Mouse (Mus musculus) monocyte, adult 2 months (primary cell): Measurements from ENCODE around the gene Dennd2a.
A peak's percentile ranks its signal among the peaks of the same experiment; 100 is the strongest.

Source experiments
- DNase-seq, 2 experiments: peaks; one replicate each; pipeline ENCODE4 v3.0.0; 2022; ENCODE audit warnings: low spot score in 2 of 2, low read depth in 1 of 2

Dennd2a gene

DNA sequence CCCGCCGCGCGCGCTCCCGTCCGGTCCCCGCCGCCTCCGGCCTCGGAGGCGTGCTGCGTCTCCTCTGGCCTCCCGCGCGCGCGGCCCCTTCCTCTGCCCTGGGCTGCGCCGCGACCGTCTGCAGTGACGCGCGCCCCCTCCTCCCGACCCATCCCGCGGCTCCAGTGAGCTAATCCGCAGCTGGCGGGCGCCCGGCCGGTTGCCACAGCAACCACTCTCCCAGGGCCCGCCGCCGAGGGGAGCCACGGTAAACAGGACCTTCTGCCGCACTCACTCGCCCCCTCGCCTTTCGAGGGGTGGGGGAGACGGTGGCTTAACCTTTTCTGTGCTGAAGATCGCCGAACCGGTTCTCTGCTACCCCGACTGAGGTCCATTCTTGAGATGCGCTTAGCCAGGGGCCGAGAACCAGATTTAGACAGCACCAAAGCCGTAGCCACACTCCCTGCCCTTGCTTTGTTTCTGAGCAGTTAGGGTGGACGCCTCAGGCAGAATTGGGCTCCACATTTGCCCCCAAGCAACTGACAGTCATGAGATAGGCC is at the start of gene Dennd2a:
Dennd2a (minus strand) TSS at position 145 of the 539 bp plus-strand sequence.
- no peak for DNase-seq

DNA sequence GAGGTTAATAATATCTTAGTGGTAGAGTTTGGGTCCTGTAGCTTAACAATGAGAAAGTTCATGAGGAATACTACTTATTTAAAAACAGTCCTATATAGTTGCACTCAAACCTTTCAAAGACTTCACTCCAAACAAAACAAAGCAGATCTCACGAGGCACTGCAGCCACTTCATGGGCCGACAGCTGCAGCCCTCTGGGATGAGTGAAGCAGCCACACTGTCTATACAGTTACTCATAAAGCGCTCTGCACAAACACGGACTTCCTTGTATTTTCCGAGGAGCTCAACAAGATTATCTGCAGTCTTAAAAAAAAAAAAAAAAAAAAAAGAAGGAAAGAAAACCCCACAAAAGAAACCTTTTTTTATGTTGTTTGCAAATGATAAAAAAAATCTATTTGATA is 49.7 kb upstream of the Dennd2a start:
- no peak for DNase-seq

DNA sequence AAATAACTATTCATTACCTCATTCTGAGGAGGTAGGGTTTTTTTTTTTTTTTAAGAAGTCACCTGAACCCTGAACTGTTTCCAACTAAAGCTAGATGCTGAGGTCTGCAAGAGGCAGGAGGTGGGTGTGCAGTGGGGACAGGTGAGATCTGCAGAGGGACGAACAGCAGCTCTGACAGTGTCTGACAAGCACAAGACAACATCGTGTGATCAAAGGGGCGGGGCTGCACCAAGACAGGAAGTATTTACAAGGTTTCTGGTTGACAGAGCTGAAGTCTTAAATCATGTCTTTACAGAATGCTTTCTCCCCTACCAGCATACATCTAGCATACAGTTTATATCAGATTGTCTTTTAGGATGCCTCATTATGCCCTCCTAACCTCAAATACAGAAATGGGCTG is 49.2 kb upstream of the Dennd2a start:
- DNase-seq = no peak

DNA sequence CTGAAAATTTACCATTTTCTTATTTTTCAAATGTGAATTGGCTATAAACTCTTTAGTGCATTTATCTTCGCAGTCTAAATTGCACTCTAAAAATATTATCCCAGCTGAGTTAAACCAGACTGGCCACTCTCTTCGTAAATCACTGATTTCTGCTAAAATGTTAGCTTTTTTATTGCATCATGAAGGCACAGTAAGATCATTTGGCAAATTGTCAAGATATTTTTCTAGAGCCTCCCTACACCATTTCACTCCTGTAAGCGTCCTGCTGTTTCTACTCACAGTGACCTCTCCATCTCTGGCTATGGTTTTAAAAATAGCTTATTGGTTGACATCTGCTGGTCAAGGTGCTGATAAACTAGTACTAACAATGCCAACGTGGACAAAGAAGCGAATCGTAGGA is 48.4 kb upstream of the Dennd2a start:
- no peak for DNase-seq

- DNase-seq = no peak
Observed at GRCm38 (mm10) chr6:39604565-39604964, 46.9 kb upstream of the Dennd2a start.

DNA sequence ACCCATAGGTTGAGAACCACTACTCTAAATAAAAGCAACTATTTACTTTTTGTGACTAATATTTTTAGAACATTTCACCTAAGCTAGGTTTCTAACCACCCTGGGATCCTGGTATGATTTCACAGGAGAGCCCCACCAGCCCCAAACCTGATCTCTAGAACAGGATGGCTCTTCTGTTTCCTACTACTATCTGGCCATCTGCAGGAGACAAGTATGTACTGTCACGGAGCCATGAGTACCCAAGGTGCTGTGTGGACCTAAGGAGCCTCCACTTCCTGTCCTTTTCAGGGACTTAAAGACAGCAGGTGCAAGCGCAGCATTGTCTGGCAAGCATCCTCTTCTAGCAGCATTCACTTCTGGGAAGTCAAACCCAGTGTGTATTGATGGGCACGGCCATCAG is 44.2 kb upstream of the Dennd2a start:
- no peak for DNase-seq

DNA sequence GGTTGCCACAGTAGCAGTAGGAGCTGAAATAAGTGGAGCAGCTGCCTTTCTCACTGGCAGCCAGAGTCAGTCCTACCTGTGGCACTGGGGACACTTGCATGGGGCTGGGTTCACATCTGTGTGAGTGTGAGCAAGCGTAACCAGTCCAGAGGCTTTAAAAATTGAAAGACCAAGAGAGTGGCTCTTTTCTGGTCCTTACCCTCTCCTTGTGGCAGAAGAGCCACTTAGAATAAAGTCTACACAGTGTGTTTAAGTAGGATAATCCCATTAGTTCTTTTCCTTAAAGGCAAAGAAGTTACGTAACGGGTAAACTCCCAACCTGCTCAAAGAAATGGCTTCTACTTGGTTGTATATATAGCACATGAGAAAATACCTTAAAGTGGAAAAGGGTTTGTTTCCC is 43.2 kb upstream of the Dennd2a start:
- no peak for DNase-seq

- peak; percentile 79 to 88 for DNase-seq
Observed at GRCm38 (mm10) chr6:39592401-39593214, 34.9 kb upstream of the Dennd2a start, which contains the start of gene Ndufb2. Ndufb2 (plus strand) TSS chr6:39592574.

GRCm38 (mm10) chr6:39591481-39591880 is 33.8 kb upstream of the Dennd2a start:
- no peak for DNase-seq

- DNase-seq = no peak
Observed at GRCm38 (mm10) chr6:39585517-39585916, 27.9 kb upstream of the Dennd2a start, which contains the start of gene Gm42420. Gm42420 (plus strand) TSS chr6:39585753.

- no peak for DNase-seq
Observed at GRCm38 (mm10) chr6:39581087-39581784, 23.6 kb upstream of the Dennd2a start.

- DNase-seq = no peak
Observed at GRCm38 (mm10) chr6:39580558-39580957, 22.9 kb upstream of the Dennd2a start.

DNA sequence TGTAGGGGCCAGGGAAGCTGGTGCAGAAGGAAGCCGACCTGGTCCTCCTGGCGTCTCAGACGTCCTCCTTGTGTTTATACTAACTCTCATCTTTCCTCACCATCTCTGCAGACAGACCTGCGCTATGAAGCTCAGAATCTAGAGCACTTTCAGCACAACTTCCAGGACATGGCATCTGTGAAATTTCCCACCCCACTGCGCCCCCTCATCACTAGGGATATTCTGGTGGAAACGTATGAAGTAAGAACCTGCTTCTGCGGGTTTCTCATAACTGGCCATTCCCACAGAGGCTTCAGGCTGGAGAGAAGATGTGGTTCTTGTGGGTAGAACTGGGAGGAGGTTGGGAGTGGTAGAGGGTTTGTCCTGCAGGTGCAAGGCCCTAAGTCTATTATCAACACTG is 21.9 kb upstream of the Dennd2a start:
- no peak for DNase-seq

GRCm38 (mm10) chr6:39574951-39575350 is 17.3 kb upstream of the Dennd2a start:
- no peak for DNase-seq

- no peak for DNase-seq
Observed at GRCm38 (mm10) chr6:39574555-39574869, 16.8 kb upstream of the Dennd2a start.

DNA sequence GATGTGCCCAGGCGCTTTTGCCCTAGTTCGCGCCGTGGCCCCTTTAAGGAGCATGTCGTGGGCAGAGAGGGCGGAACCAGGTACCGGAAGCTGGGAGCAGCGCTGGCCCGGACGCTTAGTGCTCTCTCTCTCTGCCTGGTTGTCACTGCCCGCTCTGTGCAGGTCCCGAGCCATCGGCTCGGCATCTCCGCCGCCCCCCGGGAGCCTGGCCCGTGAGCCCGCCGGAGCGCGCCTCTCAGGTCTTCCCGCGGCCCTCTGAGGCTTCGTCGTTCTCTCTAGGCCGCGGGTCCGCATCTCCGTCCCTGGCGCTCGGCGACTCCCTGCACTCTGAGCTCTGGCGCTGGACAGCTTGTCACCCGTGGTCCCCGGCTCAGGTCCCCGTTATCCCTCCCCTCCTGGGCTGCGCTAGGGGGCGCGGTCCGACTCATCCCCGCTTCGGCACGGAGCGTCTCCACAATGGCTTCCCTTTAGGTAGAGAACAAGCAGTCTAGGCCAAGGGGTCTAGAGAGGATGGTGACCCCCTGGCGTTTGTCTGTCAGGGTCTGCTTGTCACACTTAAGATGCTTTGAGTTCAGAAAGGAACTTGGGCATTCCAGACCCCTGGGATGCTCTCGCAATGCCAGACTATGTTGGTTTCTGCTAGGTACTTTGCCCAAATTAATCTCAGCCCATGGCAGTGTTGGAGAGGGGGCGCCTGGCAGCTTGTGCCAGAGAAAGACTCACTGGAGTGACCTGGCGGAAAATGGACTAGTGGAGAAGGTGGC is 16.3 kb upstream of the Dennd2a start, which contains the start of gene Adck2:
Adck2 (plus strand) TSS at position 83 of the 764 bp plus-strand sequence.
- peak in 1 of 2 experiments; percentile 49 for DNase-seq

- DNase-seq = no peak
Observed at GRCm38 (mm10) chr6:39570426-39570825, 12.8 kb upstream of the Dennd2a start.

DNA sequence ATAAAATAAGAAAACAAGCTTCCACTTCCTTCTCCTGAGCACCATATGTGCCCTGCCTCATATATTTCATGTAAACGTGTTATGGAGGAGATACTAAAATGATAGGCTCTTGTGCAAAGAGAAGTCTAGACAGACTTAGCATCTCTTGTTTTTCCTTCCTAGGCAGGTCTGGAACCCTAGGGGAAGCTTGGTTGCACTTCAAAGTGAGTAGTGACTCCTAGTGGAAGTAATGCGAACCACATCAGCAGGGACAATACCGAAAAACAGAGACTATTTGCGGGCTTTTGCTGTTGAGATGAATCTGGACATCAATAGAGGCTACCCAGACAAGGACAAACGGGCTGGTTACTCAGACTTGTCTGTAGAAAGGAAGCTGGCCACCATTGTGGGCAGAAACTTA is 9.9 kb upstream of the Dennd2a start:
- DNase-seq = no peak

DNA sequence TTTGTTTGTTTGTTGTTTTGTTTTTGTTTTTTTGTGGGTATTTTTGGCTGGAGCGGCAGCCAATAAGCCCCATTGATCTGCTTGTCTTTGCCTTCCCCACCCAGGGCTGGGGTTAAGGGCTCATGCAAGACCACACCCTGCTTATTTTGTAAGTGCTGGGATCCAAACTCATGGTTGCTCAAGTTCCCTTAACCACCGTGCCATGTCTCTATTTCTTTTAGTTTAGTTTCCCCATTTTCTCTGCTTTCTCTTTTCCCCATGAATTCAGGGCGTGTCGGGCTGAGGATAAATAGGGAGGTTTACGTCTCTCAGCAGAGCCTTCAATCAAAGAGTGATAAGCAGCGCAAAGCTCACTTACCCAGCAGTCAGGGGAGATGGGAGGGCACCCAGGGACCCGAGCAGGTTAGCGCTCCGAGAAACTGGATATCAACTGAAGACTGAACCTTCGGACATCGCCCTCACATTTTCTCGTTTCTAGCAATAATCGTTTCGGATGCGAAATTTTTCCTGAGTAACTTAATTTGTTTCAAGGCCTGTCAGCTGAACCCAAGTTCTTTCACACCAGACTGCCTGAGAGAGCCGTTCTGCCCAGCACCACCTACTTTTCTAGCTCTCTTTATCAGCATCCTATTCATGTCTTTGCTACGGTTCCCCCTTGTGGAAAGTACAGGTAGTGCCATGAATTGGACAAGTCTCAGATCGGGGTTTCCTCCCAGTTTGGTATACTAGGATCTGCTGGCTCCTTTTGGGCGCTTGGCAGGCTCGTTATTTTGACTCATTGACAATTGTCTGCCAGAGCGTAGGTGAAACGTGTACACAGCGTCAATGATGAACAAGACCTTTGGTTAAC is 4.7 kb upstream of the Dennd2a start:
- DNase-seq = peak in 1 of 2 experiments; percentile 57

GRCm38 (mm10) chr6:39559276-39559939 is 1.7 kb upstream of the Dennd2a start:
- DNase-seq = no peak
